9 mouse cellular contexts compared by ENCODE assay signal in the genomic region with DNA sequence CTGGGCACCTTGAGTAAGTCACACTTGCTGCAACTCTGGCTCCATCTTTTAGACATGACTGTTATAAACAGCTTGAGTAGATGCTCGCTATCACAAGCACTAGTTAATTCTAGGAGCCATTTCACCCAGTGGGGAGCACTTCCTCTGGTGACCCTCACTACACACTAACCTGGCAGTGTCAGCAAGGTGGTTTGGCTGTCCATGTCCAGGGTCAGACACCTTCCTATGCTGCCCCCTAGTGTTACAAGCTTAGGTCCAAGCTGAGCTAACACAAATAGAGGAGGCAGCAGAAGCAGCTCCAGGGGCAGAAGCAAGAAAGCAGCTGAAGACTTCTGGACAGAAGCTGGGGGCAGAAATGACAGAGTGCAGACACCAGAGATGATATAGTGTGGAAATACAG. TPM values are rescaled to one million over a fixed set of nuclear protein-coding genes. Genes with fewer than 3 reads are reported as not detected.
DNase-seq lines count a peak whose midpoint lies in the region; ATAC-seq and TF ChIP-seq lines count a peak whose summit lies in the region.
"Had no signal": no experiment of that assay in that cellular context is flagged by ENCODE, and none has a peak within 500 bp of the region (broad histone marks: within the 10 kb centered on the region; RNA-seq: fewer than 3 reads in every experiment).

No protein-coding gene starts in this region.

- H3K4me3 ChIP-seq in kidney, embryonic 14.5 days (ENCODE audit: low read length), result no peak overlapping the region
- H3K4me3 ChIP-seq in E14TG2a.4 (replicated peaks; ENCODE audit: low read length), result no peak overlapping the region
- no peak overlapping the region for H3K4me3 ChIP-seq in liver, embryonic 11.5 days (ENCODE audit: low read depth, low read length)

- H3K27me3 ChIP-seq in kidney, embryonic 14.5 days (ENCODE audit: control insufficient read depth, insufficient read depth, low read length), result no peaks in the 10 kb centered on the region
- H3K27me3 ChIP-seq in E14TG2a.4 (ENCODE audit: insufficient read depth, low read length), result 0 out of 2 replicates have a peak, but pooled peaks cover 3% of the 10 kb centered on the region
- H3K27me3 ChIP-seq in liver, embryonic 11.5 days (replicated peaks; ENCODE audit: control insufficient read depth, insufficient read depth, low read length), result no peaks in the 10 kb centered on the region

- no peak overlapping the region for H3K4me2 ChIP-seq in kidney, embryonic 14.5 days (replicated peaks; ENCODE audit: low read depth, low read length)
- H3K4me2 ChIP-seq in liver, embryonic 11.5 days, result no peak overlapping the region

- H3K27ac ChIP-seq in kidney, embryonic 14.5 days (ENCODE audit: low read depth, low read length), result no peak overlapping the region
- H3K27ac ChIP-seq in liver, embryonic 11.5 days (ENCODE audit: low read depth, low read length), result no peak overlapping the region

- 73% methylated on average over 1 of the region's 1 CpGs for WGBS in kidney, embryonic 14.5 days
- 41% methylated on average over 1 of the region's 1 CpGs for WGBS in liver, embryonic 11.5 days

- H3K36me3 ChIP-seq in kidney, embryonic 14.5 days (ENCODE audit: control insufficient read depth, insufficient read depth, low read length), result no peaks in the 10 kb centered on the region
- H3K36me3 ChIP-seq in E14TG2a.4 (ENCODE audit: insufficient read depth, low read length), result no peaks in the 10 kb centered on the region
- no peaks in the 10 kb centered on the region for H3K36me3 ChIP-seq in liver, embryonic 11.5 days (ENCODE audit: control insufficient read depth, insufficient read depth, low read length)

- H3K4me1 ChIP-seq in kidney, embryonic 14.5 days (ENCODE audit: control insufficient read depth, insufficient read depth, low read length), result peaks cover 18% of the 10 kb centered on the region
- H3K4me1 ChIP-seq in E14TG2a.4 (replicated peaks; ENCODE audit: low read depth, low read length), result peaks cover 18% of the 10 kb centered on the region
- no peaks in the 10 kb centered on the region for H3K4me1 ChIP-seq in liver, embryonic 11.5 days (replicated peaks; ENCODE audit: control insufficient read depth, insufficient read depth, low read length)

- H3K9ac ChIP-seq in kidney, embryonic 14.5 days (ENCODE audit: low read depth, low read length), result no peak overlapping the region
- no peak overlapping the region for H3K9ac ChIP-seq in liver, embryonic 11.5 days (ENCODE audit: low read depth, low read length)

- peak; percentile 69 for DNase-seq in kidney, adult 11 months
- DNase-seq in adrenal gland, postnatal 25 days, result peak; percentile 39
- DNase-seq in heart, adult 18-20 months, result peak; percentile 71 to 76
- no peak for DNase-seq in liver, embryonic 11.5 days (ENCODE audit: low spot score)
- DNase-seq in spleen, adult 18-20 months, result peak; percentile 18 to 39
- no peak for DNase-seq in layer of hippocampus, postnatal 25 days (ENCODE audit: extremely low spot score in 1 of 2, low spot score in 1 of 2)

- TF ChIP-seq CTCF in E14TG2a.4 (conservative IDR thresholded peaks at IDR 0.05; ENCODE audit: low read length), result peak; percentile 56

- no peaks in the 10 kb centered on the region for H3K9me3 ChIP-seq in kidney, embryonic 14.5 days (ENCODE audit: control insufficient read depth, low read length)
- peaks cover 3% of the 10 kb centered on the region for H3K9me3 ChIP-seq in E14TG2a.4 (ENCODE audit: low read length)
- no peaks in the 10 kb centered on the region for H3K9me3 ChIP-seq in liver, embryonic 11.5 days (ENCODE audit: control insufficient read depth, low read length)

- no peak for ATAC-seq in kidney, embryonic 14.5 days (ENCODE audit: low FRiP score, low TSS enrichment)
- peak; percentile 23; the same call in 1 of the 2 replicates for ATAC-seq in liver, embryonic 11.5 days (replicated peaks; ENCODE audit: low FRiP score)

RNA-seq across cellular contexts. Expression of gene S100a10, which starts 38.6 kb away (rescaled TPM):
- 407 and 546 TPM in 2 replicates for polyA plus RNA-seq in kidney, embryonic 14.5 days (2014; fragmentation: Nextera tagmentation; extraction: Ambion mirVana)
- total RNA-seq in adrenal gland, postnatal 25 days (2021), result 138 and 144 TPM in 2 replicates
- total RNA-seq in heart, adult 18-20 months (2021), result 100 to 1,000 TPM in 1 of 2 experiments, 10 to 100 TPM in 1; 92.1 to 100 TPM
- polyA plus RNA-seq in liver, embryonic 11.5 days (2014; fragmentation: Nextera tagmentation; extraction: Ambion mirVana), result 137 and 144 TPM in 2 replicates
- total RNA-seq in layer of hippocampus, postnatal 25 days (2021), result 10 to 100 TPM; 15.0 to 23.5 TPM

RNA-seq across cellular contexts. Expression of gene Tdpoz2, which starts 59.0 kb away (rescaled TPM):
- polyA plus RNA-seq in kidney, embryonic 14.5 days (2014; fragmentation: Nextera tagmentation; extraction: Ambion mirVana), result not detected in 2 replicates
- total RNA-seq in adrenal gland, postnatal 25 days (2021), result 0.82 TPM in 1 of 2 replicates, not detected in the other
- total RNA-seq in heart, adult 18-20 months (2021), result not detected
- polyA plus RNA-seq in liver, embryonic 11.5 days (2014; fragmentation: Nextera tagmentation; extraction: Ambion mirVana), result not detected in 2 replicates
- total RNA-seq in layer of hippocampus, postnatal 25 days (2021), result not detected
- total RNA-seq: left cerebral cortex, adult 8-10 months had no signal

Comparison
In these comparisons a context has a peak if more than half of its experiments do, and no peak if none do; other contexts are left out.
1. DNase-seq: peak in kidney, adult 11 months (single experiment), adrenal gland, postnatal 25 days (single experiment), heart, adult 18-20 months (2 of 2) and spleen, adult 18-20 months (2 of 2); none in liver, embryonic 11.5 days (single experiment) and layer of hippocampus, postnatal 25 days (0 of 2).